Mouse (Mus musculus) adrenal gland, adult 18-20 months (tissue): Measurements from ENCODE around the gene Adk. TPM values are rescaled to one million over a fixed set of nuclear protein-coding genes. Genes with fewer than 3 reads are reported as not detected.

Source experiments
- DNase-seq, 2 experiments: peaks; one replicate each; pipeline ENCODE4 v3.0.0; 2021 to 2022; ENCODE audit warnings: low spot score in 2 of 2
- long read RNA-seq, 2 experiments: library from polyadenylated mRNA; stranded (forward); transcript quantifications; one replicate each; pipeline ENCODE4 v2.0.0; 2021
- total RNA-seq, 2 experiments: library from RNA; stranded (reverse); gene quantifications; 1 replicate in 1 of 2; 2 replicates in 1 of 2; pipeline ENCODE4 v1.2.3; 2021

The Adk gene
- 100 to 1,000 TPM; 116 to 142 TPM for total RNA-seq
- long read RNA-seq, experiment 1, transcript Adk-207 (11 exons, 1,818 nt): major isoform, 96 of 147 reads
- long read RNA-seq, experiment 1, transcript Adk-201 (11 exons, 1,782 nt): minor isoform, 40 of 147 reads
- long read RNA-seq, experiment 1, partial matches to known transcripts: 1 of 147 reads
- long read RNA-seq, experiment 1, other reads (novel, unspliced or antisense): 7 of 147 reads
- long read RNA-seq, experiment 2, transcript Adk-201 (11 exons, 1,782 nt): minor isoform, 121 of 271 reads
- long read RNA-seq, experiment 2, transcript Adk-202 (2 exons, 289 nt): minor isoform, 5 of 271 reads
- long read RNA-seq, experiment 2, transcript Adk-207 (11 exons, 1,818 nt): major isoform, 134 of 271 reads
- long read RNA-seq, experiment 2, partial matches to known transcripts: 4 of 271 reads
- long read RNA-seq, experiment 2, other reads (novel, unspliced or antisense): 7 of 271 reads

DNA sequence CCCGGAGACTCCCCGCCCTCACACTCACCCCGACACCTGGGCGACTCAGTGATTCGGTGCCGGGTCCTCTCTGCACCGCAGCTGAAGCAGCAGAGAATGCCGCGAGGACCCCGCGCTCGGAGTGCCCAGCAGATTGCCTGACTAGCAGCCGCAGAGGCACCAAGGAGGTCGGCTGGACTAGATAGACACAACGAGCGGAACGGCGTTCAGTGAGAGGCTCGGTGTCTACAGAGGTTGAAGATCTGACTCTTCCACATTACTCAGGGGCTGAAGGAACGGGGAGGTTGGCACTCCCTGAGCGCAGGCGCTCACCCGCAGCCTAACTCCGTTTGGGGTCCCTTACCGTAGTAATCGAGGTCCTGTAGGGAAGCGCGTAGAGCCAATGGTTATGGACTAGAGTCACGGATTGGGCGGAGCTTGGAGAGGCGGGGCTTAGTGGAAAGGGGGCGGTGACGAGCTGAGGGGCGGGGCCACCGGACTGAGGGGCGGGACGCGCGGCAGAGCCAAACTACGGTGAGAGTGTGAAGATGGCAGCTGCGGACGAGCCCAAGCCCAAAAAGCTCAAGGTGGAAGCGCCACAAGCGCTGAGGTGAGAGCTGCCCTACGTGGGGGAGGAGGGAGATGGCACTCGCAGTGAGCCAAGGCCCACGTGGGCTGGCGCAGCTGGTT, at the start of gene Adk, which contains the start of gene Ap3m1:
Gene Adk (plus strand): TSS at position 463 of the 669 bp plus-strand sequence.
Gene Ap3m1 (minus strand): TSS at position 397 of the 669 bp plus-strand sequence.
- DNase-seq: peak; percentile 93 to 94

DNA sequence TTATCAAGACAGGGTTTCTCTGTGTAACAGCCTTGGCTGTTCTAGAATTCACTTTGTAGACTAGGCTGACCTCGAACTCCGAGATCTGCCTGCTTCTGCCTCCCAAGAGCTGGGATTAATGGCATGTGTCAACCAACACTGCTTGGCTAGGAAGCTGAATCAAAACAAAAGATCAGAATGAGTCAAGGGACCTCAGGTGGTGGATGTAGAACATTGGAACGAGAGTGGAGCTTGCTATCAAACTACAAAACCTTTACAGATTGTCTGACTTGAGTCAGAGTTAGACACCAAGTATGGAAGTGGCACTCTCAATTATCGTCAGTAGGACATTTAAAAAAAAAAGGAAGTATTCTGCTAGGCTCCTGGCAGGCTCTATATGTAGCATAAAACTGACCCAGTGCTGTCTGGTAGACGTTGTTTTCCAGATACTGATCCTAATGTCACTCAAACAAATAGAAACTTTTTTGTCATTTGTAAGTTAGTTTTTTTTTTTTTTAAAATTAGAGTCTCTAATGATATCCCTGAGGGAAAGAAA, 38.5 kb upstream of the Adk start:
- no peak for DNase-seq

DNA sequence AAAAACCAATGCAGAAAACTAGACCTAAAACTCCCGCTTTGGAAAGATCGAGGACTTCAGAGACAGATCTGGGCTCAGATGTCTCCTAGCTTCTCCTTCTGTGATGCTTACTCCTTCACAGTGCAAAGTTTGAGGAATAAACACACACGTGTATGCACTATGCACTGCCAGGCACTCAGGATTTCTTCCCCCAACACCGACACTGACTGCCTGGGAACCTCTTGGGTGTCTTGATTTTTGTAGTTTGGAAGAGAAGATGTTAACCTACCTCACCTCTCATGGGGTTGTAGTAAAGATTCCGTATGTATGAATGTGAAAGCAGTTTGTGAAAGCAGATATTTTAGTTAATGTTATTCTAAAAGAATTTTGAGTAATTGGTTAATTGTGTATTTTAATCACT, 34.5 kb upstream of the Adk start:
- DNase-seq: no peak

DNA sequence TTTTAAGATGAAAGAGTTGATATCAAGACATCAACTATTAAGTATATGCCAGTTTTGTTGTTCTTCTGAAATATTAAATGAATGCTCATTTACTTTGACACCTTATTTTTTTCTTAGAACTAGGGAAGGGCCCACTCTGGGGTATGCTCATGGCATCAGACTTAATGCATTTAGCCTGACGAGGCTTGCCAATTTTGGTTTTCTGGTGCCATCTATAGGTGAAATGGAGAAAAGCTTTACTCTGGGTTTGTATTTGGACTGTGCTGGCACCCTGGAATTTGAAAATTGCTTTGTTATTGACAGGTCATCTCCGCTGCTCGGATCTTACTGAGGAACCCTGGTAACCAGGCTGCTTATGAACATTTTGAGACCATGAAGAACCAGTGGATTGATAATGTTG, 33.4 kb upstream of the Adk start:
- DNase-seq: no peak

DNA sequence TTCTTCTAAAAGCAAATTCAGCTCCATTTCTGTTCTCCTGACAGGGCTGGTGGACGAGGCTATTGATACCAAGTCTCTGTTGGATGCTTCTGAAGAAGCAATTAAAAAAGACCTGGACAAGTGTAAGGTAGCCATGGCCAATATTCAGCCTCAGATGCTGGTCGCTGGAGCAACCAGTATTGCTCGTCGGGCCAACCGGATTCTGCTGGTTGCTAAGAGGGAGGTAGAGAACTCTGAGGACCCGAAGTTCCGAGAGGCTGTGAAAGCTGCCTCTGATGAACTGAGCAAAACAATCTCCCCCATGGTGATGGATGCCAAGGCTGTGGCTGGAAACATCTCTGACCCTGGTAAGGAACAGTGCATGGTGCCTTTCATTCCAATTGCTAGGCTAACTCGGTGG, 31.9 kb upstream of the Adk start:
- no peak for DNase-seq

DNA sequence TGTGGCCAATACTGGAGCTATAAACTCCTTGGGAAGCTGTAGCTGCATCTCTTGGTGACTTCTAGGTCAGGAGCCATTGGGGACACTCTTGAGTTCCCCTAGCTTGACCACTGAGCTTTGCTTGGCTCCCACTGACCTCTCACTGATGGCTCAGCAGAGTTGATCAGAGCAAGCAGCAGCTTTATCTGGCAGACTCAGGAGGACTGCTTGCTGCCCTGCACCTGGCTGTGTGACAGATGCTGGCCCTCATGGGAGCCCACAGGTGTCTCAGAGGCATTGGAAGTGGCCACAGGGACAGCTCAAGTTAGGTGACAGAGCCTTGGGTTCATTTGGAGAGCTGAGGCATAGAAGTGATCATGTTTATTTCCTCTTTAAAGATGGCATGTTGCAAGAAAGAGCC, 24.8 kb upstream of the Adk start:
- no peak for DNase-seq

DNA sequence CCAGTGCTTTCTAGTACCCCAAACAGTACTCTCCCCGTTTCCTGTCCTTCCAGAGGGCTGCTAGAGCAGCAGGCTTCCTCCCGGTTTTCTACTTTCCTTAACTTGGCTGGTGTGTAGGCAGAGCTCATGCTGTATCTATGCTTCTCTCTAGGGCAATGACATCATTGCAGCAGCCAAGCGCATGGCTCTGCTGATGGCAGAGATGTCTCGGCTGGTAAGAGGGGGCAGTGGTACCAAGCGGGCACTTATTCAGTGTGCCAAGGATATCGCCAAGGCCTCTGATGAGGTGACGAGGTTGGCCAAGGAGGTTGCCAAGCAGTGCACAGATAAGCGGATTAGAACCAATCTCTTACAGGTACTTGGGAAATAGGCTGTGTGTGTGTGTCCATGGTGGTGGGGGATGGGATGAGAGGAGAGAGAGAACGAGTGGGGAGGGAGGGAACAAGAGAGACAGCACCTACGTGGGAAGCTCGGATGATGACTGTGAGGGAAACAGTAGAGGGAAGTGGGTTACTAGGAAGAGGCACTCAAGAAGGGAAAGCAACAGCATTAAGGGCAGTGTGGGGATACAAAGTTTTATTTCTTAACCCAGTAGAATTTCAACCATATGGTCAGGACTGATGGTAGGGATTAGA, 23.2 kb upstream of the Adk start:
- DNase-seq: no peak

DNA sequence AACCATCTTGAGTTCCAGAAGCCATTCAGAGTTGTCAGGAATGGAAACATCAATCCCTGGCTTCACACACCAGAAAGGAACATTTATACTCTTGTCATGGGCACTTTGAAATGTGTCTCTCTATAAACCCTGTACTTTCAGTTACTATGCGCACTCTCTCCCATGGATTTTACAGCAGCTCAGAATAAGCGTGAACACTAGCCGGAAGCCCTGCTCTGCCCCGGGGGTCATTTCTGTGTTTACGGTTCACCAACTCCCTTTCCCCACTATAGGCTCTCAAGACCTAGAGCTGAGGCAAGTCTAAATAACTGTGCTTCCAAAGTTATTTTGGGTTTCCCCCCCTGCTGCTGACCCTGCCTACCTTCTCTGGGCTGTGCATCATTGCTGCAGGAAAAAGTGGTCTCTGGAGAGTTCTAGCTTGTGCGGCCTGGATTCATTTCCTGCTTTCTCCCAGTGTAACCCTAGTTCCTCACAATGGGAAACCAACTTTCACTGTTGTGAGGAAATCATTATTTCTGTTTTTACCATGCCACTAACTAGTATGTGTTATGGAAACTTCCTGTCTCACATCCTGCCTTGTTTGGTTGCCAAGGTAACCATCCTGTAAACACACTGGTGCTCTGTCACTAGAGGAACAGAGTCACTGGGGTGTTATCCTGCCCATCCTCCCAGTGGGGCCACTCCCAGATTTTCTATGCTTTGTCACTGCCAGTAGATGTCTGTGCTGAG, 20.4 kb upstream of the Adk start:
- DNase-seq: no peak

DNA sequence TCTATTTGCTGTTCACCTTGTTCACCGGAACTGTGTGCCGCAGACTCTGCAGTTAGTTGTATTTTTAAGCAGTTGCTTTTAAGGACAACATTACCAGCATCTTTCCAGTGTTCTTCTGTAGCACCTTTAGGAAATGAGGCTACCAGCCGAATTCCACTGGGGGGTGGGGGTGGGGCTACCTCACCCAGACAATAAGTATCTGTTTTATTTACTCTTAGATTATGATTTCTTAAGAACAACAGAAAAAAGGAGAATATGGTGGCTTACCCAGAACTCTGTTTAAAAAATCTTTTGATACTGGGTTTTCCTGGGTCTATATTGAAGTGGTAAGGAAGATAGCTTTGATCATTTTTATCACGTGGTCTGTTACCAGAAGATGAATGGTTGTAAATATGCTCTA, 18.1 kb upstream of the Adk start:
- DNase-seq: no peak

DNA sequence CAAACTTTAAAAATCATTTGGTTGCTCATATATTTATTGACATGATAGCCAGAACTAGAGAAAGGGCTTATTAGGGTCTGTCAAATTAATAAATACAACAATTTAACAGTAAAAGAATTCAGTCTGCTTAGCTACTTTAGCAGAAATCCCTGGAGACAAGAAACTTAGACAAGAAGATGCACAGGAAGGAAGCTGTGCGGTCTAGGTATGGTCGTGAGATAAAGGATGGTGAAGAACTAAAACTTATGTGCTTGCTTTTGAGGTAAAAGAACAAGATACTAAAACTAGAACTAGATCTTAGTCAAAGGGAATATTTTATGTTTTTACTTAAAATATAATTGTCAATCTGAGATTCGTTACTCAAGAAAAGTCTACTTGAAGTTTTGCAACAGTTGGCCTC, 17.6 kb upstream of the Adk start:
- no peak for DNase-seq

DNA sequence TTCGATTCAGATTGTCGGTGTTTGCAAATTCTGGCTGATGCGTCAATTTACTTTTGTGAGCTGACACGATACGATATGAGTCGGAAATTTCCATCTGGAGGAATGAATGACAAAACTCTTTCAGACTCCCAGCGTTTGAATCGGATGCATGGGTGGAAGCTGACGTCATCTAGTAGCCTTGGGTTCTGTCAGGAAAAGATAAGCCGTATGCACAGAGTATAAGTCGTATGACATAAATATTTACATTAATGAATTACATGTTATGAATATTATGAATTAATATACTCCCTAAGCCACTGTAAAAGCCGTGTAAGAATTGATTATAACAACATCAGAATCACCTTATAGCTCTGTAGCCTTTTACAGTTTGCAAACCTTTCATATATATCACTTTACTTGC, 13.3 kb upstream of the Adk start:
- DNase-seq: no peak

DNA sequence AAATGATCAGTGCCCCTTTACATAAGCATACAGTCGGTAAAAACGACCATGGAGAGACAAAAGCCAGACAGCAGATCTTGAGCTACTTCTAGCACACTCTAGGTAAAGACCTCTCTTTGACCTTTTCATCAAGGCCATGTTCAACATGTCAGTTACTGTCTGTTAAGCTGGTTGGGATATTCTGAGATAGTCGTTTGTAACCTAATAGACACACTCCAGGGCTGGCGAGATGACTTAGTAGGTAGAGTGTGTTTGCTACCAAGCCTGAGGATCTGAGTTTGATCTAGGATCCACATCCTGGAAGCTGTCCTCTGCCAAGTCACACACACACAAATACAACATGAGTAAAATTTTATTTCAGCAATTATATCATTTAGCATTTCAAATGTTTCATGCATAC, 12.8 kb upstream of the Adk start:
- no peak for DNase-seq

DNA sequence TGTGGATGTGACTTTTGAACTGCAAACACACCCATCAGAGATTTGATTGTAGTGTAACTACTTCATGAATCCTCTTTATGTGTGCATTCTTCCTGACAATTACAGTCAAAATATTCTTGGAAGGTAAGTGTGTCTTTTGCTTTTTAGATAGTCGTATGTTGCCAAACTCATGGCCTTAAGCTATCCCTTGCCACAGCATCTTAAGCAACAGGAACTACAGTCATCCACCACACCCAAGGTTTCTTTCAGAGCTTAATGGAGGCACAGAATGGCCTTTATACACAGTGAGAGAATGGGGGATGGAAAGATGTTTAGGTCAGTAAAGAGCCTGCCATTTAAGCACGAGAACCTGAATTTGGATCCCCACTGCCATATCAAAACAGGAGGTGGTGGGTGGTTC, 4.5 kb upstream of the Adk start:
- DNase-seq: no peak

DNA sequence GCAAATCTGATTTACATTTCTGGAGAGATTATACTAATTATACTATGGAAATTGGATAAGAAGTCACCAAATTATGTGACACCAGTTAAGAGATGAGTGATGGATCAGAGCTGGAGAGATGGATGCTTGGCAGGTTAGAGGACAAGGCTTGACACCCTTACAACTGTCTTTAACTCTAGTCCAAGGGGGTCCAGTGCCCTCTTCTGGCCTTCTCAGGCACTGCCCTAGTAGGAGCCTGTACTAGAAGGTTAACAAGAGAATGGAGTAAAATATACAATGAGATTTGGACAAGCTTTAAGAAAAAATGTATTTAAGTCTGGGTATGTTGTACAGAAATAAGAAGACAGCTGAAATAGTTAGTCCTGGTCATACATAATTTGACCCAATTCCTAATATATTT, 3.5 kb upstream of the Adk start:
- no peak for DNase-seq

DNA sequence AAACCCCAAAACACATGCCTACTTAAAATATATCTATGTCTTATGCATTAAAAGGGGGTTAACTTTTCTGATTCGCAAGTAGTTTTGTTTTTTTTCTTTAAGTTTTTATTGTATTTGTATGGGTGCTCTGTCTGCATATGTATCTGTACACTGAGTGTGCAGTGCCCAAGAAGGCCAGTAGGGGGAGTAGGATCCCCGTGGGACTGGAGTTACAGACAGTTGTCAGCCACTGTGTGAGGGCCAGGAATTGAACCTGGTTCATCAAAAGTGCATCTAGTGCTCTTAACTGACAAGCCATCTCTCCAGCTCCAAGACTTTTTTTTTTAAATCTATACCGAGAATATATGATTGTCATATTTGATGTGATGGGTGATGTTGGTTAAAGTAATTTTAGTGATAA, 1.6 kb upstream of the Adk start:
- no peak for DNase-seq

DNA sequence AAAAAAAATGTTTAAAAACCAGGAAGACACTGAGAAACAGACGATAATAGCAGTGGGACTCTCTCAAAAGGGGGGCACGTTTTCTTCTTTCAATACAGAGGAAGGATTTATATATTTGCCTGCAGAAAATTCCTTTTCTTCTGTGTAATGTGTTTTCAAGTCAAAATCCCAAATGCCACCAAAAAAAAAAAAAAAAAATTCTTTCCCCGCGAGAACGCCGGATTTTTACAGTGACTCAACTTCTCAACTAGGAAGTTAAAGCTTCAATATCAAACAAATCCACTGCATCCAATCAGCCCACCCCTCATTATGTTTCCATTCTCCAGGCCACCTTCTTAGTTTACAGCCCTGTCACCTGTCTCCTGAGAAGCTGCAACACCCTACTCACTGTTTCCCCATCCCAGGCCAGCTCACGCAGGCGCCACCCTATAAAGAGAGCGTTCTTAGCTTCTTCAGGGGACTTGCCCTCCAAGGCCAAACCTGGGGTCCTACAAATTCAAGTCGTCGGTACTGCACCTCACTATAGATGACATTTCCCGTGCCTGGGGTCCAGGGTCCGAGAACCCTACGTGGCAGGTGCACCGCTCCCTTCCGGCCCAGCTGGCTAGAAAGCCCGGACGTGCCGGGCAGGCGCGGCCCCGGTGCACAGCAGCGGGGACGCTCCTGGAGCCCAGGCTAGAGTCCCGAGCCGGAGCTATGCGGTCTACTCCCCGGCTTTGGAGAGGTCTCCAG, 828 bp upstream of the Adk start:
- DNase-seq: no peak

DNA sequence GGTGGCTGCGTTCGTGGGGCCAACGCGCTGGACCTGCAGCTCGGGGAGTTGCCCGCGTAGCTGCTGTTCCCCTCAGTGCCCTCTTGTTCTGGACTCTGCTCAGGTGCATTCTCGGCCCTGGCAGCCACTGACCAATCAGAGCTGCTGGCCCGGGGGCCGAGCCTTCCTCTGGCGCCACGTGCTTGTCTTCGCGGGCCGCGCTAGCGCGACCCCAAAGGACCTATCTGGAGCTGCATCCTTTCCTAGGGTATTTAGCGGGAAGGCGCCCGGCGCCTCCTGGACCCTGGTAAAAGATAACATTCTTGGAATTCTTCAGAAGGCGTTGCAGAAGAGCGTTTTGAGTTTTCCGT, 382 bp downstream of the Adk start:
- DNase-seq: no peak

DNA sequence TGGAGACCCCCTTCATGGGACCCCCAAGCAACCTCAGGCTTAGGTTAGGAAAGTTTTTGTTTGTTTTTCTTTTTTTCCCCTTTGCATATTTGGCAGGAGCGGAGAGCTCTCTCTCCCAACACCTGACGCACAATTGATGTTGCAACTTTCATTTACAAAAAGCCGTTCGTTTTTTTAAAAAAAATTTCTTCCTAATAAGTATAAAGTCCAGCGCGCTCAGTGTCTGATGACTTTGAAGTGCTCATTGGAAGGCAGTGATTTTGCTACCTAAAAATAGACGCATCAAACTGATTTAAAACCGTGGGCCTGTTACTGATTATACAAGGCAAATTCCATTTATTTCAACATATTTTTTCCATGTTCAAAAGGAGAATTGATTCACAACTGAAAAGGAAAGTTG, 777 bp downstream of the Adk start:
- no peak for DNase-seq

DNA sequence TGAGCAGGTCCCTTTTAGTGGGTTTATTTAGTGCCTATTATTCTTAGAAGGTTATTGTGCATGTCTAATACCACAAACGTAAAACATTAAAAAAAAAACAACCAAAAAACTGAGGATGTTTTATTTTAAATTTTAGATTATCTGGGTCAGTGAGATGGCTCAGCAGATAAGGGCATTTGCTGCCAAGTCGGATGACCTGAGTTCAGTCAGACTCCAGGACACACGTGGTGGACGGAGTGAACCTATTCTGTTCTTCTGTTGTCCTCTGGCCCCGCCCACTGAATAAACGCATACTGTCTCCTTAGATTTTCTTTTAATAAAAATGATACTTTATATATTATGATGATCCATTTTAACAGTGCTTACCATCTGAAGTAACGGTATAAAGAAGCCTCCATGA, 1.2 kb downstream of the Adk start:
- no peak for DNase-seq

DNA sequence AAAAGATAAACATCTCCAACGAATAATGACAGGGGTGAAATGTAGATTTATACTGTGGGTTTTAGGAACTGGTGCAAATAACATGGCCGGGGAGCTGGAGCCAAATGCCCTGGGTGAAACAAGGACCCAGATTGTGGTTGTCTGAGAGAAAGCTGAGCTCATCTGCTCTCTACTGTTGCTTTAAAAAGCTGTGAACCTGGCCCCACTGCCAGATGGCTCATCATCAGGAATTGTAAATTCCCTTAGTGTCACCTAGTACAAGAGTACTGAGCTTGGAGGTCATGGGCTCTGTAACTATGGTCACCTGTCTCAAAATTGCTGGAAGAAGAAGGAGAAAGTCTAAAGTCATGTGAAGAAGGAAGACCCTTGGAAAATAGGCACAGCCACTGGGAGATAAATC, 6.6 kb downstream of the Adk start:
- no peak for DNase-seq
